Mouse (Mus musculus) intestine, embryonic 15.5 days (tissue): Measurements from ENCODE around the gene Tpk1. TPM values are rescaled to one million over a fixed set of nuclear protein-coding genes. Genes with fewer than 3 reads are reported as not detected.

ENCODE experiments used
- ATAC-seq: fragments of 200-750 bp; cut with Nextera tagmentation; 2 replicates; pipeline ENCODE4 v1.8.0; 2017; ENCODE audit warnings: moderate TSS enrichment, moderate library complexity
- H3K27ac ChIP-seq: fragments of 300-500 bp; sonication (generic); 2 replicates; pipeline ENCODE4 v1.5.1; 2015; ENCODE audit warnings: mild to moderate bottlenecking, inconsistent platforms
- H3K27me3 ChIP-seq: fragments of 300-500 bp; sonication (generic); replicated peaks from 2 replicates; pipeline ENCODE4 v1.6.1; 2015; ENCODE audit warnings: inconsistent platforms
- H3K36me3 ChIP-seq: fragments of 300-500 bp; sonication (generic); 2 replicates; pipeline ENCODE4 v1.6.1; 2015; ENCODE audit warnings: inconsistent platforms
- H3K4me1 ChIP-seq: fragments of 300-500 bp; sonication (generic); replicated peaks from 2 replicates; pipeline ENCODE4 v1.6.1; 2015; ENCODE audit warnings: inconsistent platforms
- H3K4me2 ChIP-seq: fragments of 300-500 bp; sonication (generic); replicated peaks from 2 replicates; pipeline ENCODE4 v1.6.1; 2015; ENCODE audit warnings: mild to moderate bottlenecking, inconsistent platforms
- H3K4me3 ChIP-seq: fragments of 300-500 bp; sonication (generic); replicated peaks from 2 replicates; pipeline ENCODE4 v1.5.1; 2015; ENCODE audit warnings: inconsistent platforms
- H3K9ac ChIP-seq: fragments of 300-500 bp; sonication (generic); 2 replicates; pipeline ENCODE4 v1.6.1; 2015; ENCODE audit warnings: inconsistent platforms
- H3K9me3 ChIP-seq: fragments of 300-500 bp; sonication (generic); 2 replicates; pipeline ENCODE4 v1.6.1; 2016; ENCODE audit warnings: inconsistent platforms
- WGBS: fragments of 180-500 bp; shearing (Covaris S2); methylation state at CpG from one replicate; pipeline ENCODE4 v1.1.7; 2015; 5-methylcytosine and 5-hydroxymethylcytosine counted together
- polyA plus RNA-seq: library from polyadenylated mRNA; unstranded; fragments of >200 nt; fragmentation: Nextera tagmentation; extraction: Ambion mirVana; gene quantifications from 2 replicates; pipeline ENCODE4 v1.2.1, GENCODE M21; 2015

Tpk1 gene
- polyA plus RNA-seq, 1 experiment from 2014 or later, result 20.6 TPM

DNA sequence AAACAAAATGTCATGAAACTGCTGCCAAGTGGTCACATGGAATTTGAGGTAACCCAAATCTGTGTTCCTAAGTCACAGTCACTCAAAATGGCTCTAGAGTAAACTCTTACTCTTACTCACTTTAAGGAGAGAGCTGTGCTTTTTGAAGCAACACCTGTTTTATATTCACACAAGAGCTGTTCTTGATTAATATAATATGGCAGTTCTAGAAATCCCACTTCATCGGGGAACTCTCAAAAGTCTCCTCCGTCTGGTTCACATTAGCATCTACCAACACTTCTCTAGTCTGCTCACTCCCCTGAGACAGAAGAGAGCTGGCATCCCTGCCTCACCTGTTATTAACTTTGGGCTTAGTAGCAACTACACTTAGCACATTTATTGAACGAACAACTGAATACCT is 305.9 kb downstream of the Tpk1 start:
- WGBS, result 82% methylated on average over 3 of the region's 3 CpGs
- Histone ChIP-seq H3K27me3 (no peaks in the 10 kb centered on the region), H3K36me3 (no peaks in the 10 kb centered on the region), H3K9me3 (no peaks in the 10 kb centered on the region), H3K27ac (no peak overlapping the region), H3K4me1 (no peaks in the 10 kb centered on the region), H3K4me2 (no peak overlapping the region), H3K4me3 (no peak overlapping the region), H3K9ac (no peak overlapping the region)
- ATAC-seq, result no peak

- WGBS, result 78% methylated on average over 9 of the region's 9 CpGs
- H3K9ac ChIP-seq, result no peak overlapping the region
- no peak overlapping the region for H3K27ac ChIP-seq
- no peaks in the 10 kb centered on the region for H3K27me3 ChIP-seq
- H3K4me1 ChIP-seq, result no peaks in the 10 kb centered on the region
- ATAC-seq, result no peak
- H3K4me2 ChIP-seq, result no peak overlapping the region
- no peak overlapping the region for H3K4me3 ChIP-seq
- H3K36me3 ChIP-seq, result no peaks in the 10 kb centered on the region
- H3K9me3 ChIP-seq, result no peaks in the 10 kb centered on the region
Measured at GRCm38 (mm10) chr6:43354562-43355241, 311.4 kb downstream of the Tpk1 start.

DNA sequence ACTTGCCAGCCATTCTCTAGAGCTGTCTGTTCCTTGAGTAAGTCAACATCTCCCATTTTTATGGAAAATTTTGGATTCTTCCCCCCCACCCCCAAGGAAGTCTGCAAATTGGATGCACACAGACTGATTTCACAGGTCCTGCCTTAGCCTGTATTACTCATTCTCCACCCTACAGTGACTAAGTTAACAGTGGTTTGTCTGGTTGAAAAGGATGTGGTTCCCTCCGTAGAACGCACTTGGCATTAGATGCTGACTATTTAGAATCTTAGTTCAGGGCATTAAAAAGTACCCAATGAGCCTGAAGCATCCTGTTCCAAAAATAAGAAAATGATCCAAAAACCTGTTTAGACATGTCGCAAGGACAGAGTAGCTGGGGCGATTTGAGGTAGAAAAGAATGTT is 312.6 kb downstream of the Tpk1 start:
- WGBS, result 91% methylated on average over 4 of the region's 4 CpGs
- Histone ChIP-seq H3K9me3 (no peaks in the 10 kb centered on the region), H3K27me3 (no peaks in the 10 kb centered on the region)

DNA sequence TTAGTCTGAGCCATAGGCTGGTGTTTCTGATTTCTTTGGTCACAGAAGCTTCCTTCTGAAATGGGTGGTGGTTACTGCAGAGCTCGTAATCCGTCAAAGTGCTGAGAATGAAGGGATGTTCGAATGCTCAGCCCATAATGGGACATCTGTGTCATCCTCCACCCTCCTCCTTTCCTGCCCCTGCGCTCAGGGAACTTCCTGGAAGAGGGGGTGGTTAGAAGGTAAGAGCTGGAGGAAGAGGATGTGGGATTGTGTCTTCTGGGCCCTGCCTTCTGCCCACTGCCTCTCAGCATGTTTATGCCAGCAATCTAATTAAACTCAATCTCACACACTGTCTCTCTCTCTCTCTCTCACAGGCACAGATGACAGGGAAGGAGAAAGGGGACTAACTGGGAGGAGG is 317.0 kb downstream of the Tpk1 start:
- ATAC-seq, result no peak
- no peaks in the 10 kb centered on the region for H3K36me3 ChIP-seq
- H3K9ac ChIP-seq, result no peak overlapping the region
- 58% methylated on average over 4 of the region's 4 CpGs for WGBS
- H3K4me1 ChIP-seq, result no peaks in the 10 kb centered on the region
- H3K27ac ChIP-seq, result no peak overlapping the region
- H3K9me3 ChIP-seq, result no peaks in the 10 kb centered on the region
- H3K4me3 ChIP-seq, result no peak overlapping the region
- H3K4me2 ChIP-seq, result no peak overlapping the region
- no peaks in the 10 kb centered on the region for H3K27me3 ChIP-seq

More for the DNA sequence above, 312.6 kb downstream of the Tpk1 start:
- H3K36me3 ChIP-seq, result no peaks in the 10 kb centered on the region
- no peaks in the 10 kb centered on the region for H3K4me1 ChIP-seq
- ATAC-seq, result no peak
- no peak overlapping the region for H3K4me2 ChIP-seq
- no peak overlapping the region for H3K27ac ChIP-seq
- H3K4me3 ChIP-seq, result no peak overlapping the region
- H3K9ac ChIP-seq, result no peak overlapping the region

- WGBS, result 97% methylated on average over 1 of the region's 1 CpGs
- no peaks in the 10 kb centered on the region for H3K9me3 ChIP-seq
- H3K36me3 ChIP-seq, result no peaks in the 10 kb centered on the region
- H3K4me1 ChIP-seq, result no peaks in the 10 kb centered on the region
- no peaks in the 10 kb centered on the region for H3K27me3 ChIP-seq
- H3K4me3 ChIP-seq, result no peak overlapping the region
- no peak overlapping the region for H3K9ac ChIP-seq
- H3K27ac ChIP-seq, result no peak overlapping the region
- H3K4me2 ChIP-seq, result no peak overlapping the region
- no peak for ATAC-seq
Measured at GRCm38 (mm10) chr6:43347637-43348036, 318.4 kb downstream of the Tpk1 start.

DNA sequence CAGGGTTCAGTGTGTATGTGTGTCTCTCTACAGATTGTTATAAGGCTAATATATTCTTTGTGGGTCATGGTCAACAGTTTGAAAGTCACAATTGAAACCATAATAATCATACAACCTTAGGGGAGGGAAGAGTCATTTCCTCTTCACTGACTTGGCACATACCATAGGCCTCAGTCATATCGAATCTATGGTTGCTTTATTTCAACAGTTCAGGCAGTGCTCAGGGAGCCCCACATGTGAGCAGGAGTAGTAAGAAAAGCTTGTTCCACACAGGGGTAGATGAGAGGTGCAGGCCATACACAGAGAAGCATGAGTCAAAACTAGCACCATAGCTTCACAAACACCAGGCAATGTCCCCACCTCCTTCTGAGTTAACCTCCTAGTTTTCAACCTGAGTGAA is 323.1 kb downstream of the Tpk1 start:
- H3K9ac ChIP-seq, result no peak overlapping the region
- no peaks in the 10 kb centered on the region for H3K9me3 ChIP-seq
- H3K36me3 ChIP-seq, result no peaks in the 10 kb centered on the region
- no peak overlapping the region for H3K4me3 ChIP-seq
- H3K27ac ChIP-seq, result no peak overlapping the region
- no peaks in the 10 kb centered on the region for H3K27me3 ChIP-seq
- ATAC-seq, result no peak
- no peaks in the 10 kb centered on the region for H3K4me1 ChIP-seq
- 50% methylated on average over 1 of the region's 1 CpGs for WGBS
- no peak overlapping the region for H3K4me2 ChIP-seq

GRCm38 (mm10) chr6:43342386-43342785 is 323.7 kb downstream of the Tpk1 start:
- H3K4me1 ChIP-seq, result no peaks in the 10 kb centered on the region
- no peaks in the 10 kb centered on the region for H3K9me3 ChIP-seq
- no peak for ATAC-seq
- H3K27ac ChIP-seq, result no peak overlapping the region
- no peak overlapping the region for H3K9ac ChIP-seq
- H3K4me3 ChIP-seq, result no peak overlapping the region
- H3K27me3 ChIP-seq, result no peaks in the 10 kb centered on the region
- H3K4me2 ChIP-seq, result no peak overlapping the region
- no peaks in the 10 kb centered on the region for H3K36me3 ChIP-seq
- 40% methylated on average over 2 of the region's 2 CpGs for WGBS

GRCm38 (mm10) chr6:43338804-43339203 is 327.3 kb downstream of the Tpk1 start:
- H3K4me3 ChIP-seq, result no peak overlapping the region
- no peak overlapping the region for H3K4me2 ChIP-seq
- H3K27me3 ChIP-seq, result no peaks in the 10 kb centered on the region
- H3K27ac ChIP-seq, result no peak overlapping the region
- WGBS, result 52% methylated on average over 2 of the region's 2 CpGs
- H3K4me1 ChIP-seq, result no peaks in the 10 kb centered on the region
- H3K9ac ChIP-seq, result no peak overlapping the region
- ATAC-seq, result no peak
- H3K9me3 ChIP-seq, result no peaks in the 10 kb centered on the region
- H3K36me3 ChIP-seq, result no peaks in the 10 kb centered on the region

DNA sequence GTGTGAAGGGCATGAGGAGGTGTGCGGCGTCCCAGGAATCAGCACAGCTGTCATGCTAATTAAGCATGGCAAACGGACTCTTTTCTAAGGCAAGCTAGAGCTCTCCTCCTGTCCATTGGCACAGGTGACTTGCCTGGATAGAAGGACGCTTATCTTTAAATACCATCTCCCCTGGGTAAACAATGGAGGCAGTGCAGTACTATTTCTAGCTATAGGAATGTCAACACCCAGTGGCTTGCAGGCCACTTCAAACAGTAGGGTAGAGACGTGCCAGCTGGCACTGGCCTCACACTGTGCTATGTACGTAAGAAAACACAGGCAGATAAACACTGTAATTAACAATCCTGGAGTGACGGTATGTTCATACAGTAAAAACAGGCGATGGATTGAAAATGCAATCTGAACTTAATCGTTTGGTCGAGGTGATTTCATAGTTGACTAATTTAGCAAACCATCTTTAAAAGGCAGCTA is 328.6 kb downstream of the Tpk1 start:
- H3K4me1 ChIP-seq, result no peaks in the 10 kb centered on the region
- H3K27me3 ChIP-seq, result no peaks in the 10 kb centered on the region
- 36% methylated on average over 10 of the region's 10 CpGs for WGBS
- H3K36me3 ChIP-seq, result no peaks in the 10 kb centered on the region
- no peak overlapping the region for H3K27ac ChIP-seq
- H3K9ac ChIP-seq, result no peak overlapping the region
- no peak overlapping the region for H3K4me3 ChIP-seq
- H3K4me2 ChIP-seq, result no peak overlapping the region
- no peaks in the 10 kb centered on the region for H3K9me3 ChIP-seq
- ATAC-seq, result peak; percentile 88

- 50% methylated on average over 3 of the region's 3 CpGs for WGBS
- H3K9me3 ChIP-seq, result no peaks in the 10 kb centered on the region
- peak; percentile 43; the same call in 1 of the 2 replicates for ATAC-seq
- no peak overlapping the region for H3K9ac ChIP-seq
- no peaks in the 10 kb centered on the region for H3K27me3 ChIP-seq
- no peaks in the 10 kb centered on the region for H3K36me3 ChIP-seq
- no peaks in the 10 kb centered on the region for H3K4me1 ChIP-seq
- H3K4me3 ChIP-seq, result no peak overlapping the region
- no peak overlapping the region for H3K27ac ChIP-seq
- no peak overlapping the region for H3K4me2 ChIP-seq
Measured at GRCm38 (mm10) chr6:43335619-43336234, 330.4 kb downstream of the Tpk1 start.

GRCm38 (mm10) chr6:43333479-43333878 is 332.6 kb downstream of the Tpk1 start:
- no peaks in the 10 kb centered on the region for H3K4me1 ChIP-seq
- H3K27ac ChIP-seq, result no peak overlapping the region
- no peak for ATAC-seq
- 68% methylated on average over 4 of the region's 4 CpGs for WGBS
- H3K36me3 ChIP-seq, result no peaks in the 10 kb centered on the region
- H3K9ac ChIP-seq, result no peak overlapping the region
- H3K4me3 ChIP-seq, result no peak overlapping the region
- no peaks in the 10 kb centered on the region for H3K27me3 ChIP-seq
- no peak overlapping the region for H3K4me2 ChIP-seq
- H3K9me3 ChIP-seq, result no peaks in the 10 kb centered on the region

GRCm38 (mm10) chr6:43312961-43313656 is 353.0 kb downstream of the Tpk1 start:
- H3K27ac ChIP-seq, result no peak overlapping the region
- H3K4me2 ChIP-seq, result no peak overlapping the region
- ATAC-seq, result no peak
- no peak overlapping the region for H3K4me3 ChIP-seq
- 56% methylated on average over 8 of the region's 8 CpGs for WGBS
- no peaks in the 10 kb centered on the region for H3K36me3 ChIP-seq
- no peak overlapping the region for H3K9ac ChIP-seq
- H3K4me1 ChIP-seq, result no peaks in the 10 kb centered on the region
- no peaks in the 10 kb centered on the region for H3K27me3 ChIP-seq
- H3K9me3 ChIP-seq, result no peaks in the 10 kb centered on the region
